Mouse (Mus musculus) midbrain, postnatal 0 days (tissue): ENCODE measurements around the gene Tmem120b. TPM values are rescaled to one million over a fixed set of nuclear protein-coding genes. Genes with fewer than 3 reads are reported as not detected.
A peak's percentile ranks its signal among the peaks of the same experiment; 100 is the strongest.

Experiments used
- ATAC-seq: fragments of 200-750 bp; cut with Nextera tagmentation; 2 replicates; pipeline ENCODE4 v1.8.0; 2017; ENCODE audit warnings: moderate number of reproducible peaks, mild to moderate bottlenecking, moderate TSS enrichment, moderate library complexity; ENCODE audit not compliant: low FRiP score
- DNase-seq: peaks from one replicate; pipeline ENCODE4 v3.0.0-alpha.2; 2015; ENCODE audit warnings: low spot score
- H3K27ac ChIP-seq: fragments of 300-500 bp; sonication (generic); 2 replicates; pipeline ENCODE4 v1.5.1; 2014; ENCODE audit warnings: low read depth, mild to moderate bottlenecking, low read length, mixed read lengths
- H3K27me3 ChIP-seq: fragments of 300-500 bp; sonication (generic); 2 replicates; pipeline ENCODE4 v1.6.1; 2014; ENCODE audit warnings: low read length, control low read depth, mixed read lengths; ENCODE audit not compliant: insufficient read depth
- H3K36me3 ChIP-seq: fragments of 300-500 bp; sonication (generic); 2 replicates; pipeline ENCODE4 v1.6.1; 2014; ENCODE audit warnings: low read length, control low read depth, mixed read lengths; ENCODE audit not compliant: insufficient read depth
- H3K4me1 ChIP-seq: fragments of 300-500 bp; sonication (generic); 2 replicates; pipeline ENCODE4 v1.6.1; 2014; ENCODE audit warnings: mild to moderate bottlenecking, control low read depth, antibody characterized with exemption, low read length, mixed read lengths; ENCODE audit not compliant: insufficient read depth
- H3K4me2 ChIP-seq: fragments of 300-500 bp; sonication (generic); 2 replicates; pipeline ENCODE4 v1.6.1; 2014; ENCODE audit warnings: low read depth, mild to moderate bottlenecking, low read length, mixed read lengths; ENCODE audit not compliant: poor library complexity, severe bottlenecking
- H3K4me3 ChIP-seq: fragments of 300-500 bp; sonication (generic); 2 replicates; pipeline ENCODE4 v1.5.1; 2014; ENCODE audit warnings: low read depth, mild to moderate bottlenecking, low read length, moderate library complexity
- H3K9ac ChIP-seq: fragments of 300-500 bp; sonication (generic); replicated peaks from 2 replicates; pipeline ENCODE4 v1.6.1; 2014; ENCODE audit warnings: mild to moderate bottlenecking, low read length, moderate library complexity, mixed read lengths; ENCODE audit not compliant: poor library complexity, severe bottlenecking
- H3K9me3 ChIP-seq: fragments of 300-500 bp; sonication (generic); 2 replicates; pipeline ENCODE4 v1.6.1; 2016; ENCODE audit warnings: low read length, control low read depth
- CTCF ChIP-seq: IDR thresholded peaks from 2 replicates; pipeline ENCODE4 v1.5.1; 2016; ENCODE audit warnings: antibody characterized with exemption, mild to moderate bottlenecking
- WGBS: fragments of 180-500 bp; shearing (Covaris S2); extraction: QIAGEN DNeasy Blood & Tissue Kit; methylation state at CpG from one replicate; pipeline ENCODE4 v1.1.7; 2014; 5-methylcytosine and 5-hydroxymethylcytosine counted together
- polyA plus RNA-seq: library from polyadenylated mRNA; unstranded; fragments of >200 nt; fragmentation: Nextera tagmentation; extraction: Ambion mirVana; gene quantifications from 2 replicates; pipeline ENCODE4 v1.2.1, GENCODE M21; 2015
- total RNA-seq: library from RNA; depleted of rRNA; stranded (reverse); fragments of >200 nt; gene quantifications from 2 replicates; pipeline ENCODE4 v1.2.3, GENCODE M21; 2014

Gene Tmem120b
- total and polyA plus RNA-seq, 2 experiments from 2014 or later = 13.3 to 19.7 TPM

DNA sequence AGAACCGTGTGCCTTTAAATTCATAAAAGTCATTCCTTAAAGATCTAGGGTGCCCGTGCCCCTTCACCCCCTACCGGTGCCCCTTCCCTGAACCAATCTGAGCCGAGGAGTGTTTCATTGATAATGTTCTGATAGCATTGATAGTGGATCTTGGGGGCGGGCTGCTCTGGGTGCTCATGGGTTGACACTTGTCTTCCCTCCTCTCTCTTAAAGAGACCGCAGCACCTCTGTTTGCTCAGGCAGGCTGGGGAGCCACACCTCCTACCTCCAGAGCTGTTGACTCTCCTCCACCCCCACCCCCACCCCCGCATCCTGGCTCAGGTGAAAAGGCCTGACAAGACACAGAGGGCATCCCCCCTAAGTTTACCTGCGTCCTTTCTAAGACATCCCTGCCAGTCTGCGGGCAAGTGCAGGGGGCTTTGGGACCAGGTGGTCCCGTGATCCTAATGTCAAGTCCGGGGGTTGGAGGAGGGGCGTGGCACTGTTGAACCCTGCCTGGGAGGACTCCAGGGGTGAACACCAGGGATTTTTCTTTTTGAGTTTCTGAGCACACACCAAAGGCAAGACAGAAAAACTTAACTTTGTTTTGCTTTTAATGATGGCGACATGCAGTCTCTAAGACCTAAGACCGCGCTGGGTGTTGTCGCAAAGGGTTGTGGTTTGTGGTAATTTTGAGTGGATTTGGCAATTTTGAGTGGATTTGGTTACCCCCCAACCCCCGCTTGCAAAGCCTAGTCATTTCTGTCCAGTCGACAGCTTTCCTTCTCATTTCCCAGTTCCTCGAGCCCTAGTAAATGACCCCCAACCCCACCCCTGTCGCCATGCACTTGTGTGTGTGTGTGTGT lies 76.8 kb downstream of the Tmem120b start:
- peaks cover 20% of the 10 kb centered on the region for H3K4me1 ChIP-seq
- H3K9ac ChIP-seq = peak overlapping the region; percentile 97
- peak overlapping the region; percentile 91 for H3K4me3 ChIP-seq
- 37% methylated on average over 20 of the region's 20 CpGs for WGBS
- H3K27me3 ChIP-seq = no peaks in the 10 kb centered on the region
- peak overlapping the region; percentile 6; the same call in 1 of the 2 replicates for H3K27ac ChIP-seq
- peaks cover 33% of the 10 kb centered on the region for H3K36me3 ChIP-seq
- DNase-seq (no peak), ATAC-seq (no peak)
- H3K4me2 ChIP-seq = peak overlapping the region; percentile 99
- TF ChIP-seq CTCF = no peak
- H3K9me3 ChIP-seq = no peaks in the 10 kb centered on the region

DNA sequence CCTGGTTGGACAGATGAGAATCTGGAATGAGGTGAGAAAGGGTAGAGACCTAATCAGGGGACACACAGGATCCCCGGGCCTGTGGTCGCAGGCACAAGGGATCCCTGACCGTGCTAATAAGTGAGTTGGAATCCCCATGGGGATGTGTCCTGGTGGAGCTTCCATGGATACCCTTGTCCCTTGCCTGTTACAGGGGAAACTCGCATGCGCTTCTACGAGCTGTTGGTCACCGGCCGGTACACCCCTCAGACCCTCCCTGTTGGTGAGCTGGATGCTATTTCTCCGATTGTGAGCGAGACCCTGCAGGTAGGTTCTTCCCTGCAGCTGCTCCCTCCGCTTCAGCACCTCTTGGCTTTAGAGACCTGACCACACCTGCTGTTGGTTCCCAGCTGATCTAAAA lies 78.1 kb downstream of the Tmem120b start:
- H3K4me2 ChIP-seq = no peak overlapping the region
- no peaks in the 10 kb centered on the region for H3K9me3 ChIP-seq
- no peaks in the 10 kb centered on the region for H3K27me3 ChIP-seq
- ATAC-seq (no peak), DNase-seq (no peak)
- no peak overlapping the region for H3K4me3 ChIP-seq
- H3K4me1 ChIP-seq = peaks cover 30% of the 10 kb centered on the region
- no peak overlapping the region for H3K9ac ChIP-seq
- TF ChIP-seq CTCF = no peak
- H3K27ac ChIP-seq = no peak overlapping the region
- 85% methylated on average over 11 of the region's 11 CpGs for WGBS
- H3K36me3 ChIP-seq = peaks cover 36% of the 10 kb centered on the region

DNA sequence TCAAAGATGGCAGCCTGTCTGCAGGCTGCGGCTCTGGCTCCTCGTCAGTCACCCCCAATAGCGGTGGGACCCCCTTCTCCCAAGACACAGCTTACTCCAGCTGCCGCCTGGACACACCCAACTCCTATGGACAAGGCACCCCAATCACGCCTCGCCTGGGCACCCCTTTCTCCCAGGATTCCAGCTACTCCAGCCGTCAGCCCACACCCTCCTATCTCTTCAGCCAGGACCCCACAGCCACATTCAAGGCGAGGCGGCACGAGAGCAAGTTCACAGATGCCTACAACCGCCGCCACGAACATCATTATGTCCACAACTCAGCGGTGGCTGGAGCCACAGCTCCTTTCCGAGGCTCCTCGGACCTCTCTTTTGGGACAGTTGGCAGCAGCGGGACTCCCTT lies 79.4 kb downstream of the Tmem120b start:
- H3K4me2 ChIP-seq = no peak overlapping the region
- no peaks in the 10 kb centered on the region for H3K9me3 ChIP-seq
- ATAC-seq (no peak), DNase-seq (no peak)
- peaks cover 47% of the 10 kb centered on the region for H3K36me3 ChIP-seq
- H3K4me3 ChIP-seq = no peak overlapping the region
- WGBS = 82% methylated on average over 17 of the region's 17 CpGs
- H3K4me1 ChIP-seq = peaks cover 30% of the 10 kb centered on the region
- H3K27me3 ChIP-seq = no peaks in the 10 kb centered on the region
- H3K27ac ChIP-seq = no peak overlapping the region
- H3K9ac ChIP-seq = no peak overlapping the region
- TF ChIP-seq CTCF = no peak

DNA sequence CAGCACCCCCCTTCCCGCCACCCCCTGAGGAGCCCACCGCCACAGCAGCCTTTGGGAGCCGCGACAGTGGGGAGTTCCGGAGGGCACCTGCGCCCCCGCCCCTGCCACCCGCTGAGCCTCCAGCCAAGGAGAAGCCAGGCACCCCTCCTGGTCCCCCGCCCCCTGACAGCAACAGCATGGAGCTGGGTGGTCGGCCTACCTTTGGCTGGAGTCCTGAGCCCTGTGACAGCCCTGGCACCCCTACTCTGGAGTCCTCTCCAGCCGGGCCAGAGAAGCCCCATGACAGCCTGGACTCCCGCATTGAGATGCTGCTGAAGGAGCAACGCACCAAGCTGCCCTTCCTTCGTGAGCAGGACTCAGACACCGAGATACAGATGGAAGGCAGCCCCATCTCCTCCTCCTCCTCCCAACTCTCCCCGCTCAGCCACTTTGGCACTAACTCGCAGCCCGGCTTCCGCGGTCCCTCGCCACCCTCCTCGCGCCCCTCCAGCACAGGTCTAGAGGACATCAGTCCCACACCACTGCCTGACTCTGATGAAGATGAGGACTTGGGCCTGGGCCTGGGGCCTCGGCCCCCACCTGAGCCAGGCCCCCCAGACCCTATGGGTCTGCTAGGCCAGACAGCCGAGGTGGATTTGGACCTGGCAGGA lies 80.0 kb downstream of the Tmem120b start:
- Histone ChIP-seq H3K36me3 (peaks cover 53% of the 10 kb centered on the region), H3K9me3 (no peaks in the 10 kb centered on the region), H3K27ac (no peak overlapping the region), H3K4me2 (no peak overlapping the region), H3K4me1 (peaks cover 30% of the 10 kb centered on the region), H3K9ac (no peak overlapping the region), H3K27me3 (no peaks in the 10 kb centered on the region), H3K4me3 (no peak overlapping the region)
- ATAC-seq (no peak), DNase-seq (no peak)
- TF ChIP-seq CTCF = no peak
- 79% methylated on average over 25 of the region's 25 CpGs for WGBS

DNA sequence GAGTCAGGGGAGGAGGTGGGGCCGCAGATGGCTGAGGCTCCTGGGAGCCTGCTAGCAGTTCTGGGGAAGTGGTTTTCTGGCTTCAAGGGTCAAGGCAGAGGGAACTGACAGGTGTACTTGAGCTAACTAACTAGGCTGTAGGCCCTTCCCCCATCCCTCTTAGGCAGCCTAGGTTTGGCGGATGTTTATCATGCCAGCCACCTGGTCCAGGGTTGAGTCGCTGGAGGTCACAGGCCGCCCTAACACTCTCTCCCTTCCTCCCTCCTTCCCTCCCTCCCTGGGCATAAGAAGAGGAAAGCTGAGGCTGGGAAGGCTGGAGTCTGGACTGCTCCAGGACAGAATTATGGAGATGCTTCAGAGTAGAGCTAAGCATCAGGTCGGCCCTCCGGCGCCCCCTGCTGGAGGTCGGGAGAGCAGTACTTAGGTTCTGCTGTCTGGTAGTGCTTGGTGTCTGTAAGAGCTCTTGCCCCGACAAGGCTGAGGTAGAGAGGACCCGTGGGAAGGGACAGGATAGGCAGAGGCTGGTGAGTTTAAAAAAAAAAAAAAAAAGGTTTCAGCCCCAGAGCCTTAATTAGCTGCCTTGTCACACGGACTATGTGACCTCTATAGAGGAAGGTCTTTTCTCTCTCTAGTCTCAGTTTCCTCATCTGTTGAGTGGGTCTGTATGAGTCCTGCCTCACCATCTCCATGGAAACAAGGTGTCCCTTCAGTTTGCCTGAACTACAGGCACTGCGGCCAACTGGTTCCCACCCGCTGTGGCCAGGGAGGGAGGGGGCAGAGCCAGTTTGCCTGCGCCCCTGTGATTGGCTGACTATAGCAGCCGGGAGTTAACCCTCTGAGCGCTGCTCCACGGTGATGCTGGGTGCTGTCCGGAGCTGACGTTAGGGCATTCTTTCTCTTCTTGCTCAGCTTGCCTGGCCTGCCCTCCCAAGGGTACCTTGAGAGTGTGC lies 81.5 kb downstream of the Tmem120b start:
- ATAC-seq = peak; percentile 82
- no peaks in the 10 kb centered on the region for H3K9me3 ChIP-seq
- peak; percentile 93 for TF ChIP-seq CTCF
- 9% methylated on average over 19 of the region's 19 CpGs for WGBS
- H3K27ac ChIP-seq = 0 out of 2 replicates have a peak overlapping the region, but pooled peaks have one; percentile 18
- H3K4me1 ChIP-seq = peaks cover 22% of the 10 kb centered on the region
- H3K9ac ChIP-seq = peak overlapping the region; percentile 54
- peak; percentile 90 for DNase-seq
- peak overlapping the region; percentile 37 for H3K4me3 ChIP-seq
- H3K36me3 ChIP-seq = peaks cover 58% of the 10 kb centered on the region
- peak overlapping the region; percentile 71 for H3K4me2 ChIP-seq
- H3K27me3 ChIP-seq = no peaks in the 10 kb centered on the region
